Mouse (Mus musculus) megakaryocyte, embryonic 14.5 days (primary cell): Measurements from ENCODE around the gene Ebf4.

ENCODE experiments used
- FLI1 ChIP-seq: IDR thresholded peaks from 2 replicates; pipeline ENCODE4 v1.6.1; 2012; ENCODE audit warnings: low read length, inconsistent platforms, mixed read lengths
- GATA1 ChIP-seq: IDR thresholded peaks from 3 replicates; pipeline ENCODE4 v1.6.1; 2012; ENCODE audit warnings: mixed read lengths, low read length, inconsistent platforms, borderline replicate concordance

- TF ChIP-seq GATA1 (no peak), FLI1 (peak; percentile 76; the same call in 1 of the 2 replicates)
Measured at GRCm38 (mm10) chr2:130283854-130284654, 10.9 kb upstream of the Ebf4 start, which contains the start of gene Idh3b.
